Mouse (Mus musculus) lung, postnatal 0 days (tissue): ENCODE results near the gene Haus4.

Source experiments
- CTCF ChIP-seq: IDR thresholded peaks from 2 replicates; pipeline ENCODE4 v1.5.1; 2016; ENCODE audit warnings: antibody characterized with exemption, mild to moderate bottlenecking
- EP300 ChIP-seq: IDR thresholded peaks from 2 replicates; pipeline ENCODE4 v1.6.1; 2016; ENCODE audit warnings: antibody characterized with exemption, mild to moderate bottlenecking, control low read depth

DNA sequence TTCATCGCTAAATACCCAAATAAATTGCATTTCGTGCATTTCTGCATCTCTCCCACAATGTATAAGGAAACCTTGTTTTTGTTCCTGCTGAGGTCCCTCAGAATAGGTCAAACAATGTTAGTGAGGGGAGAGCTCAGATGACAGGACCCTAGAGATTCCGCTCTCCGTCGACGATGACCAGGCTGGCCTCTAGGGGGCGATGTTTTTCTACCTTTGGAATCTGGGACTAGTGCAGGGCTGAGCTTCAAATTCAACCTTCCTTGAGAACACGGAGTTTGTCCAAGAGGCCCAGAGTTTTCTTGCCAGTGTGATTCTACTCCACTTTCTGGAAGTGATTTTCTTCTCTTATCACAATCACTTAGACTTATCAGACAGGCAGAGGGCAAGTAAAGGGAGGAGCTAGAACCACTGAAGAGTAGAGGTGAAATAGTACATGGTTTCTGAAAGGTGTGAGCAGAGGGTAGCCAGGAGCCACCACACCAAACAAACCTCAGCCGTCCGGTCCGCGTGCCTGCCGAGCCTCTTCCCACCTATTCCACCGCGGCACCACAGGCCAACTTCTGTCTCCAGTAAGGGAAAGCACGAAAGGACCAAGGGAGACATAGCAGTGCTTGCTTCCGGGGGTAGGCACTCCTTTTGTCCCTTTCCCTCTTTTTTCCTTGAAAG, 25.8 kb downstream of the Haus4 start:
- peak; percentile 88 for TF ChIP-seq CTCF
- TF ChIP-seq EP300, result no peak
